Mouse (Mus musculus) kidney, postnatal 14 days (tissue): ENCODE data around the gene P2rx7.
"Not testable (repeated sequence)": the region's sequence is repeated elsewhere in the genome, so short reads cannot be mapped to it uniquely, and the experiment has no call there.

ENCODE experiments used
- DNase-seq: peaks from one replicate; pipeline ENCODE4 v3.0.0; 2022; ENCODE audit warnings: mixed read lengths

Gene P2rx7

GRCm38 (mm10) chr5:122647256-122647924 is 3.7 kb downstream of the P2rx7 start:
- no peak for DNase-seq

GRCm38 (mm10) chr5:122647952-122648374 is 4.3 kb downstream of the P2rx7 start:
- DNase-seq, result not testable (repeated sequence)

- no peak for DNase-seq
Observed at GRCm38 (mm10) chr5:122649264-122649663, 5.6 kb downstream of the P2rx7 start.

DNA sequence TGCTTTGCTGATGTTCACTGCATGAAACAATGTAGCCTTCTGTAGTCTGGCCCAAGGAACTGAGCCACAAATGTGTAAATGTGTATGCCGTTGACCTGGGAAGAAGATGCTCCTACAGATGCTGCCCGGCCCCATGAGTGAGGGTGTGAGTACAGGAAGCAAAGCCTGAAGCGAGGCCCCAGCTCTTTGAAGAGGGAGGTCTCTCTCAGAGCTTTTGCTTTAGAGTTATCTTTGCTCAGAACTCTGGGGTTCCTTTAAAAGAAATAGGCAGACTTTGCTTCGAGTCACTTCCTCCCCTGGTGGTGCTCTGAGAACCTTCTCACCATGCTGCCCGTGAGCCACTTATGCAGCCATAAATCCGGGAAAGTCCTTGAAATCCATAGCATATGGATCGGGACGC is 6.4 kb downstream of the P2rx7 start:
- no peak for DNase-seq

DNA sequence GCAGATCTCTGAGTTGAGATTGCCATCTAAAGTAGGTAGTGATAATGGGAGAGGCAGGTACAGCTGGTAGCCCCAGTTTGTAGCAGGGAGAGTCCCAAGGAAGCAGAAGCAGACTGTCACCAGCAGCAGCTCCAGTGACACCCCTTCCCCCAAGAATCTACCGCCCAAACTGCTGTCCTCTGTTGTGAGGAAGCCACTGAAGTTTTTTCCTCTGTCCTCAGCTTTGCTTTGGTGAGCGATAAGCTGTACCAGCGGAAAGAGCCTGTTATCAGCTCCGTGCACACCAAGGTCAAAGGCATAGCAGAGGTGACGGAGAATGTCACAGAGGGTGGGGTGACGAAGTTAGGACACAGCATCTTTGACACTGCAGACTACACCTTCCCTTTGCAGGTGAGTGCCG is 8.8 kb downstream of the P2rx7 start:
- no peak for DNase-seq

GRCm38 (mm10) chr5:122653112-122653445 is 9.4 kb downstream of the P2rx7 start:
- no peak for DNase-seq

- DNase-seq, result peak; percentile 29
Observed at GRCm38 (mm10) chr5:122653446-122654267, 9.9 kb downstream of the P2rx7 start.

GRCm38 (mm10) chr5:122654268-122654573 is 10.5 kb downstream of the P2rx7 start:
- DNase-seq, result no peak

DNA sequence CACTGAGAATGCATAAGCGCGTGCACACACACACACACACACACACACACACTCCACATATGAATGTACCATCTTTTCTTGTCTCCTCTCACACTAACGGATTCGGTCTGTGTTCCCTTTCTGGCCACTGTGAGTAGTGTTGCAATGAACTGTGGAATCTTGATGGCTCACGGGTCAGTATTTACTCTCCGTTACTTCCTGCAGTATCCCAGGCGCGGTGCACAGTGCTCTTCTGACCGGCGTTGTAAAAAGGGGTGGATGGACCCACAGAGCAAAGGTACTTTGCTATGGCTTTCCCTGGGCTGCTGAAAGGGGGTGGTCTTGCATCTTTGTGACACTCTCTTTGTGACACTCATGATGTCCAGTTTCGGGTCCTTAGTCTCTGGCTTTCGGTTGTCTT is 13.1 kb downstream of the P2rx7 start:
- DNase-seq, result no peak

DNA sequence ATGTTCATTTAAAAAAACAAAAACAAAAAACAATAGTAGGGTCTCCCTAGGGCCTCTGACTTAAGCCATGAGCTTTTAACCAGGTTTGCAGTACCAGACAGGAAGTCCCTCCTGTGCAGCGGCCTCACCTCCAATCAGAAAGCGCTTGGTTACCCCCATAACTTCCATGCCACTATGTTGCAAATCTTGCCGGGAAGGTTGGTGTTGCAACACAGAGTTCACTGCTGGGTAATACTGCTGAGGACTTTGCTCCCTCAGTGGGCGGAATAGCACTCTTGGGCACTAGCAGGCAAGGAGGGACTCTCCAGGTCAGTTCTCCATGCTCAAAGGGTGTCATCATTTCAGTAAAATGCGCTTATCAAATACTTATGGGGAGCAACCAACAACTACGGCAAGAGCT is 18.8 kb downstream of the P2rx7 start:
- no peak for DNase-seq

GRCm38 (mm10) chr5:122665036-122665435 is 21.3 kb downstream of the P2rx7 start:
- no peak for DNase-seq

DNA sequence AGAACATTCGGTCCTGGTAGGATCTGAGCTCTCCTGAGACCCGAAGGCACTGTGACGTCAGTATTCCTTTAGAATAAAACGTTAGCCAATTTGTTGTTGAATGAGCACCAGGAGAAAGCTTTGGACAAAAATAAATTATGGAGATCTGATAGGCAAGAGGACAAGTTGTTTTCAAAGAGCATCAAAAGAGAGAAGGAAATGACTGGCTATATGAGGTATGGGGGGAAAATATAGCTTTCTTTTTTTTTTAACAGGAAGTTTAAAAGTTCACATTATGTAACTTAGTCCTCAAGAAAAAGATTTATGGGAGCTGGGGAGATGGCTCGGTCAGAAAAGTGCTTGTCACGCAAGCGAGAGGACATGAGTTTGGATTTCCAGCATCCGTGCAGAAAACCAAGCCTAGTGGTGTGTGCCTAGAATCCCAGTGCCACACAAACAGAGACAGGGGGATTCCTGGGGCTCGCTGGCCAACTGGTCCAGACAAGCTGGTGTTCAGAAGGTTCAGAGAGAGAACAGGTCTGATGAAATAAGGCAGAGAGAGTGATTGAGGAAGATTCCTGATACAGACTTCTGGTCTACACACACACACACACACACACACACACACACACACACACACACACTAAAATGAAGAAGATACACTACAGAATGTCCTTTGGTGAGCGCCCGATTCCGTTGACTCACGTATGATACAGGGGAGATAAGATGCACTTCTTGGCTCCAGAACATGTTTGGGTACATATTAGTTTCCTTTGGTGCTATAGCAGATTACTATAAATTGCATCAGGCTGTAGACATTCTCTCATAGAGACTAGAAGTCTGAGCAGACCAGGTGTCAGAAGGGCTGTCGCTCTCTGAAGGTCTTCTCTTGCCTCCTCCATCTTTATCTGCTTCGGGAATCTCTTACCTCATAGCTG is 25.5 kb downstream of the P2rx7 start:
- peak; percentile 15 for DNase-seq

- not testable (repeated sequence) for DNase-seq
Observed at GRCm38 (mm10) chr5:122671641-122672040, 27.9 kb downstream of the P2rx7 start.

DNA sequence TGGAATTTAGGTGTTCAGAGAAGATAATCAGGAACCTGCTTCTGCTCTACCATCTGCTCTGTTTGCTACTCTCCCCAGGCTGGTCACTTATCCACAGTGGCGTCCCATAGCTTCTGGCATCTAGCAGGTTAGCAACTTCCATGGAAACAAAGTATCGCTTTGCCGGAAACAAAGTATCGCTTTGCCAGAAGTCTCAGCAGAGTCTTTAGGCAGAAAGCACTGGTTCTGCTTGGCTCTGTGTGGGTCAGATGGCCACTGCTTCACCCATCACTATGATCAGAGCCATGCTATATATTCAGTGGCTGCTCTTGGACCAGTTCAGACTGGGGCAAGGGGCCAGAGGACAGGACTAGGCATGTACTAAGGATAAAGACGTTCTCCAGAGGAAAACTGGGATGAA is 28.6 kb downstream of the P2rx7 start:
- DNase-seq, result no peak

- no peak for DNase-seq
Observed at GRCm38 (mm10) chr5:122676002-122676401, 32.3 kb downstream of the P2rx7 start.

GRCm38 (mm10) chr5:122677983-122678382 is 34.3 kb downstream of the P2rx7 start:
- DNase-seq, result no peak

DNA sequence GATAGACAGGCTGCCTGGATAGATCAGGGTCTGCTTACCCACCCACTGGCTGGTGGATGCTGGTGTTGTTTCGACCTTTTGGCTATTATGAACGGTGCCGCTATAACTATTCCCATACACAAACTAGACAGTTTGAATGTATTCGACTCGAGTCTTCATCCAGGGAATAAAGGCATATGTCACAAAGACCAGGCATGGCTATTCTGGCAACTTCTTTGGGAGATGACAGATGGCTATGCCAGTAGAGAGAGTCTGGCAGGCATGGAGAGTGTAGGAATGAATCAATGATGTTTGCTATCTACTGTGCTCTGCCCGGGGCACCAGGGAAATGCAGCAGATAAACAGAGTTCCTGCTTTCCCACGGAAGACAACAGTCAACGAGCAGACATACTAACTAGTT is 36.2 kb downstream of the P2rx7 start:
- DNase-seq, result no peak

DNA sequence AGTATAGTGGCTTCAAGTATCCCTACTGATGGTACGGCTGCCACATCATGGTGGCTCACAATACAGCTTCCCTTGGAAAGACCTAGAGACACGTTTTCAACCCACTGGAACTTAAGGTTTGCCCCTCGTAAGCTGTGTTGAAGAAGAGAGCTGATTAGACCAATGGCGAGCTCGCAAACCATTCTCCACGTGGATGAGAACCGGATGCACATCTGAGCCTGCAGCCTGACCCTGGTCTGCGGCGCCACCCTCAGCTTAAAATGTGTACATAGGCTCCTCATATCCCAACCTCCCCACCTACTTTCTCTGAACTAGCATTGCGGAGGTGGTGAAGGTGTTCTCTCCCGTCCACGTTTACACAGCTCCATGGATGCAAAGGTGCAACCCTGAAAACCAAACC is 37.6 kb downstream of the P2rx7 start:
- DNase-seq, result no peak

- no peak for DNase-seq
Observed at GRCm38 (mm10) chr5:122683926-122684325, 40.2 kb downstream of the P2rx7 start.

GRCm38 (mm10) chr5:122687391-122687790 is 43.7 kb downstream of the P2rx7 start:
- no peak for DNase-seq

DNA sequence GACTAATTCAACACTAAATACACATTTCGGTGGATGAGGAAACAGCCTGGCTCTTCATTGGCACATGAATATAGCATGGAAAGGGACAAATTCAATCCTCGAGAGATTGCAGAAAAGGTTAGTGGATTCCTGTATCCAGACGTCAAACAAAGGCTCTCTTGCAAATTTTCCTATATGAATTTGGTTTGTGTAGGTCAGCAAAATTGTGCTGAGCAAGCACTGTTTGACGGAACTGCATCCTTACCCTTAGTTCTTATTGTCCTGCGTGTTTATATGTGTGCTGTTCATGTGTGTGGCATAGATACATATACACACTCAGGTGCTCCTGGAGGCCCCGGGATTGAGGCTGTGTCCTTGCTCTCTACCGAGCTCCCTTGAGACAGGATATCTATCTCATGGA is 45.4 kb downstream of the P2rx7 start:
- no peak for DNase-seq

DNA sequence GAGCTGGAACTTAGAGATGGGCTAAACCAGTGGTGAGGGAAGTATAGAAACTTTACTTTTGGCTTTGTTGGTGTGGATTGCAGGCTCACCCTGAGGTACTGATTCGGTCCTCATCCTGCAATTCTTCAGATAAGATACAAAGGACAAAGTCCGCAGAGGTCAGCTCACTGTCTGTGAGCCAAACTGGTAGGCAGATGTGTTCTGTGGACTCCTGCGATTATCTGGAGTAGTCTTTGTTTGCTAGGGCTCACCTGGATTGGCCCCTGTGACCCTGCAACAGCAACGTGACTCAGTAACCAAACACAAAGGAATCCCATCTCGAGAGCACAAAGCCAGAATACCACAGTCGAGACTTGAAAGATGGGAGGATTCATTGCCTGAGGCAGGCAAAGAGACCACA is 46.8 kb downstream of the P2rx7 start:
- DNase-seq, result no peak

DNA sequence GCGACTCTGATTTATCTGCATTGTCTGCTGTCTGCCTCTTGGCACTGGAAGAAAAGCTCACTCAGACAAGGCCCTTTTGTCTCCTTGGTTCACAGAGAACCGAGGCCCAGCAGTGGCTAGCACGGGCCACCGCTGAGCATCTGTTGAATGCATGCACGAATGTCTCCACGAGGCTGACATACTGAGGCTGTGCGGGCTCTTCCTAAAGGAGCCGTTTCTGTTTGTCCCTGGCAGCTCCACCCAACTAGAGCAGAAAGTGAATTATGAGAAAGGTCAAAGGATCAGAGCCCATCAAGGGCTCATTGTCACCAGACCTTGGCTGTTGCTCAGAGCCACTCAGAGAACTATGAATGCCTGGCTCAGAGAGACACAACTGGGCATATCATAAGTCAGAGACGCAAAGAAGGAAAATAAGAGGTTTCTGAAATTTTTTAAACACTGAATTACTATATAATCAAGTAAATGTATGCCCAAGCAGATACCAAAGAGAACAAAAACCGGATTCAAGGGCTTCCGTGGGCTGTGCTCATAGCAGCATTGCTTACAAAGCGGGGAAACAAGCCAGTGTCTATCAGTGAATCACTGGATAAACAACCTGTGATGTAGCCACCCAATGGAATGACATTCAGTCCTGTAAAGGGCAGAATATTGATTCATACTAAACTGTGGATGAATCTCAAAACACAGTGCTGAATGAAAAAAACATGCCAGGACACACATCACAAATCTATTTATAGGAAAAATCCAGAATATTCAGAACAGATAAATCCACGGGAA is 49.9 kb downstream of the P2rx7 start:
- no peak for DNase-seq
